Mouse (Mus musculus): ENCODE results near the gene Foxg1. TPM values are rescaled to one million over a fixed set of nuclear protein-coding genes. Genes with fewer than 3 reads are reported as not detected.

Gene Foxg1
- polyA plus RNA-seq (2015; fragmentation: Illumina TruSeq; extraction: RNeasy Lipid Tissue Mini Kit (QIAGEN cat#74804); ENCODE audit: insufficient read depth, low read depth, low replicate concordance) = not detected

DNA sequence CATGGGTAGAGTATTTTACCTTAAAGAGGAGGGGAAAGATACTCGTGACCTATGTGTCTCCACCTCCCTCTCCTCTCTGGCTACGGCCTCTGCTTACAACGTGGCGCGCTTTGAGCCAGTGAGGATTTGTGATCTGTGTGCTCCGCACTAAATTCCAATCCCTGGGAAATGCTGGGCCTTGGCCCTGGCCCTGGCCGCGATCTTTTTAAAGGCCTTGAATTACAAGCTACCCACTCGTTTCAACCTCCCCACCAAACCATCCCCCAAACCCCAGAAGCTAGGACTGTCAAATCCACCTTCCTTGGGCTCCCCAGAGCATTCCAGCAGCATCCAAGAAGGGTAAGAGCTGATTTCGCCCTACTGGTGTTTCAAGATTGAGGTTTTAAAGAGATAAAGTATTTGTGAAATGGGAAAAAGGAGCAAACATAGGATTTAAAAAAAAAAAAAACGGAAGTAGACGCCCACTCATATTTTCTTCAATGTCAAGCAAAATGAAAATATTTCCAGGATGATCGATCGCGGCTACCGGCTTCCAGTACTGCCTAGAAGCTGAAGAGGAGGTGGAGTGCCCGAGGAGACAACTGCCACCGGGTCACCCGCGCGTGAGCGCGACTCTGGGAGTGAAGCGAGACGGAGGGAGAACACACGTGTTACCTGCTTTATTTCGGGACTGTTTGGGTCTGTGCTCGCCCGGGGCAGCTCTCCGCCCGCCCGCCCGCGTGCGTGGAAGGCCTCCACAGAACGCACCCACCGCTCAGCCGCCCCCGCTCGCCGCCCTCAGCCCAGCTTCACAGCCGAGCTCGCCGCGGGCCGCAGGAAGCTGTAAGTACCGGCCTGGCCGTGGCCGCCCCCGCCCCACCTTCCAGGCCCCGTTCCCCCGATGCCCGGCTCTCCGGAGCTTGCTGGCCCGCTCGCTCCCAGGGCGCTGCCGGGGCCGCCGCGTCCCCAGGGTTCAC is at the start of gene Foxg1:
Foxg1 (plus strand) TSS at position 96 of the 956 bp plus-strand sequence.

DNA sequence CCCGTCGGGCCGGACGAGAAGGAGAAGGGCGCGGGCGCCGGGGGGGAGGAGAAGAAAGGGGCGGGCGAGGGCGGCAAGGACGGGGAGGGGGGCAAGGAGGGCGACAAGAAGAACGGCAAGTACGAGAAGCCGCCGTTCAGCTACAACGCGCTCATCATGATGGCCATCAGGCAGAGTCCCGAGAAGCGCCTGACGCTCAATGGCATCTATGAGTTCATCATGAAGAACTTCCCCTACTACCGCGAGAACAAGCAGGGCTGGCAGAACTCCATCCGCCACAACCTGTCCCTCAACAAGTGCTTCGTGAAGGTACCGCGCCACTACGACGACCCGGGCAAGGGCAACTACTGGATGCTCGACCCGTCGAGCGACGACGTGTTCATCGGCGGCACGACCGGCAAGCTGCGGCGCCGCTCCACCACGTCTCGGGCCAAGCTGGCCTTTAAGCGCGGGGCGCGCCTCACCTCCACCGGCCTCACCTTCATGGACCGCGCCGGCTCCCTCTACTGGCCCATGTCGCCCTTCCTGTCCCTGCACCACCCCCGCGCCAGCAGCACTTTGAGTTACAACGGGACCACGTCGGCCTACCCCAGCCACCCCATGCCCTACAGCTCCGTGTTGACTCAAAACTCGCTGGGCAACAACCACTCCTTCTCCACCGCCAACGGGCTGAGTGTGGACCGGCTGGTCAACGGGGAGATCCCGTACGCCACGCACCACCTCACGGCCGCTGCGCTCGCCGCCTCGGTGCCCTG is 2.6 kb downstream of the Foxg1 start, which contains the start of gene Gm43517:
Gm43517 (plus strand) TSS at position 299 of the 755 bp plus-strand sequence.

Other genes starting within 250 kb of the Foxg1 start
- not detected for gene Gm43517, start 2.5 kb downstream of the Foxg1 start, polyA plus RNA-seq (2015; fragmentation: Illumina TruSeq; extraction: RNeasy Lipid Tissue Mini Kit (QIAGEN cat#74804); ENCODE audit: insufficient read depth, low read depth, low replicate concordance)